Mouse (Mus musculus): ENCODE results near the gene Tmbim6.

DNA sequence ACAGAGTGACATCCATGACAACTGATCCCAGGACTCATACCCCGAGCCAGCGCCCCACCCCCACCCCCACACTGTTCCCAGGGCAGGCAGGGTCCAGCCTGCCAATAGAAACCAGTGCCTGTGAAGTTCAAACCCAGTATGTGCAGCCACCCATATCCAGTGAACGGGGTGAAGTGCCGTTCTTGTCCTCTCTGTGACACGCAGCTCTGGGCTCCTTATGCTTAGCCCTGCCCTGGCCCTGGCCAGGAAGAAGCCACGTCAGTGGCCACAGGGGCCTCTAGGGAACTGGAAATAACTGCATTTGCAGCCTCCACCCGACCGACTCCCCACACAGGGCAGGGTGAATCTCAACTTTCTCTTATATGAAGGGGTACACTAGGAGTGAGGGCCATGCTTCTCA, 39.3 kb downstream of the Tmbim6 start:
- TF ChIP-seq CTCF (IDR thresholded peaks at IDR 0.05; ENCODE audit: extremely low read depth, insufficient read depth, low read length) (no peak), POLR2A (IDR thresholded peaks at IDR 0.05; ENCODE audit: extremely low read depth, insufficient read depth, low read length) (no peak)
